Mouse (Mus musculus): ENCODE measurements around the gene Gsg1l.

GRCm38 (mm10) chr7:125931602-125932001, 150.6 kb downstream of the Gsg1l start:
- no peak for TF ChIP-seq CTCF (IDR thresholded peaks at IDR 0.05; ENCODE audit: low read depth, low read length)
- no peak for TF ChIP-seq POLR2A (IDR thresholded peaks at IDR 0.05; ENCODE audit: borderline replicate concordance, low read depth, low read length)

Data from bone marrow macrophage, adult 2 months (primary cell).